Mouse (Mus musculus) E14TG2a.4 (cell line): ENCODE measurements around the gene Ptgr1.

Source experiments
- H3K27me3 ChIP-seq: 2 replicates; pipeline ENCODE4 v1.6.1; 2014; ENCODE audit warnings: low read length, control low read depth; ENCODE audit not compliant: insufficient read depth
- H3K36me3 ChIP-seq: 2 replicates; pipeline ENCODE4 v1.6.1; 2014; ENCODE audit warnings: low read length, control low read depth; ENCODE audit not compliant: insufficient read depth
- H3K4me1 ChIP-seq: replicated peaks from 2 replicates; pipeline ENCODE4 v1.6.1; 2014; ENCODE audit warnings: low read depth, low read length, control low read depth
- H3K4me3 ChIP-seq: replicated peaks from 2 replicates; pipeline ENCODE4 v1.5.1; 2014; ENCODE audit warnings: mild to moderate bottlenecking, low read length
- H3K9me3 ChIP-seq: 2 replicates; pipeline ENCODE4 v1.6.1; 2014; ENCODE audit warnings: low read length, control low read depth
- CTCF ChIP-seq: conservative IDR thresholded peaks from 2 replicates; pipeline ENCODE4 v1.5.1; 2014; ENCODE audit warnings: low read length
- NANOG ChIP-seq: IDR thresholded peaks from 2 replicates; pipeline ENCODE4 v1.6.1; 2014; ENCODE audit warnings: borderline replicate concordance, low read length, mixed read lengths
- POU5F1 ChIP-seq: IDR thresholded peaks from 2 replicates; pipeline ENCODE4 v1.6.1; 2014; ENCODE audit warnings: low read length, borderline replicate concordance

Ptgr1 gene

DNA sequence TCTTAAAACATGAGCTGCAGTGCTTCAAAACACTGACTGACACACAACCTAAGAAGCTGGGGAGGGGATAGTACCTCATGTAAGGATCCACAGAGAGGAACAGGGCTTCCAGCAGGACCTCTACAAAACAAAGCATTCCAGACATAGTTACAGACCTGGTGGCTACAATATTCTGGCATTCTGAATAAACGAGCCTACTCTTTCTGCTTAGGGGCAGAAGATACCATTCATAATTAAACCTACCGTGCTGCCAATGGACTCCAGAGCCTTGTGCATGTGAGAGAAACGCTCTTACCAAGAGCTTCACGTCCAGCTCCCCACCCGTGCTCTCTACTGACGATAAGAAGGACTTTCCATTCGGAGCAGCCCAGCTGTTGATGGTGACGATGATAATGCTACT lies 4.1 kb downstream of the Ptgr1 start:
- Histone ChIP-seq H3K4me1 (peaks cover 33% of the 10 kb centered on the region), H3K9me3 (no peaks in the 10 kb centered on the region; the same call in 1 of the 2 replicates), H3K4me3 (no peak overlapping the region), H3K27me3 (peaks cover 6% of the 10 kb centered on the region; the same call in 1 of the 2 replicates), H3K36me3 (peaks cover 4% of the 10 kb centered on the region; the same call in 1 of the 2 replicates)
- TF ChIP-seq CTCF = no peak
- no peak for TF ChIP-seq NANOG
- TF ChIP-seq POU5F1 = no peak

DNA sequence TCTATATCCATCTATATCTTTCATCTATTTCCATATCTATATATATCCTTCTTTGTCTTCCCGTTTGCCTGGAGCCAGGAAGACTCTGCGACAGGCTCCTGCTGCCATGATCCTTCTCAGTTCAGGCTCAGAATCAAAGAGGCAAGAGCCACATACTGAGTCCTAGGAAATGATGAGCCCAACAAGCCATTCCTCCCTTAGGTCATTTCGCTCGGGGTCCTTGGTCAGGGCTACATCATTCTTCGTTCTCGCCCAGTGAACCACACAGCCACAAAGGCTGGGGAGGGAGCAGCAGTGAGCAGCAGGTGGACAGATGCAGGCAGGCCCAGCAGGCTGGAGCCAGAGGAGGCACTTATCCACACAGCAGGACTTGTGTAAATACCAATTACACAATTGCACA lies 5.5 kb downstream of the Ptgr1 start:
- Histone ChIP-seq H3K27me3 (peaks cover 6% of the 10 kb centered on the region; the same call in 1 of the 2 replicates), H3K36me3 (peaks cover 4% of the 10 kb centered on the region; the same call in 1 of the 2 replicates), H3K4me3 (no peak overlapping the region), H3K4me1 (peaks cover 19% of the 10 kb centered on the region), H3K9me3 (no peaks in the 10 kb centered on the region; the same call in 1 of the 2 replicates)
- TF ChIP-seq POU5F1 (no peak), CTCF (no peak), NANOG (no peak)

DNA sequence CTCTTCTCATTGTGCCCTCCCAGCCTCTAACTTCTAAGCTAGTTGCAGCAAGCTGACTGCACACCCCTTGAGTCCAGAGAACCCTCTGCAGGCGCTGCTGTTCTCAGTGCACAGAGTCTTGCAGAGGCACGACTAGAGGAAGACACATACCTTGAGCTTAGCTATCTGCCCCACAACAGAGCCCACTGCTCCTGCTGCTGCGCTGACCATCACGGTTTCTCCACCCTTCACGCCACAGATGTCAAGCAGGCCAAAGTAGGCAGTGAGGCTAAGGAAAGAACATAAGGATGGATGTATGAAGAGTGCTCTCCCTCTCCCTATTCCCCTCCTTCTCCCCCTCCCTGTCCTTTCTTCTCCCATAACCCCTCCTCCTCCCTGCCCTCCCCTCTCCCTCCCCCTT lies 11.2 kb downstream of the Ptgr1 start:
- no peaks in the 10 kb centered on the region for H3K4me1 ChIP-seq
- no peak for TF ChIP-seq NANOG
- TF ChIP-seq CTCF = no peak
- no peak for TF ChIP-seq POU5F1
- no peaks in the 10 kb centered on the region for H3K27me3 ChIP-seq
- no peaks in the 10 kb centered on the region for H3K36me3 ChIP-seq
- no peak overlapping the region for H3K4me3 ChIP-seq
- no peaks in the 10 kb centered on the region for H3K9me3 ChIP-seq

DNA sequence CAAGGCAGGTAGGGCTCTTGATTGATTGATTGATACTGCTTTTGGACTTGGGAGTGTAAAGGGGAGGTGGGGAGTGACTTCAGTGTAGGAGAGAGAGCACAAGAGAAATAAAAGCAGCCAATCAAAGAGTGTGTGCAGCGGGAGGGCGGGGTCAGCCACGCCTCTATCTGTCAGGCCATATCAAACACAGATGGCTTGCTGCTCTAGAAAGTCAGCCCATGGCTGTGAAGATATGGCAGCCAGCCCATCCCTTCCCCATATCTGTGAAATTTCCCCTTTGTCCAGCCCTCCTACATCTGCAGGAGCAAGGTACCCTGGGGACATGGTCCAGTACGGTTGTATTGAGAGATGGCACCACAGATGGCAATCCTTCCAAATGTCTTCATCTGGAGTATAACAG lies 16.2 kb downstream of the Ptgr1 start:
- Histone ChIP-seq H3K4me3 (no peak overlapping the region), H3K36me3 (no peaks in the 10 kb centered on the region), H3K27me3 (no peaks in the 10 kb centered on the region), H3K4me1 (no peaks in the 10 kb centered on the region), H3K9me3 (no peaks in the 10 kb centered on the region)
- TF ChIP-seq POU5F1 = no peak
- no peak for TF ChIP-seq CTCF
- TF ChIP-seq NANOG = no peak

DNA sequence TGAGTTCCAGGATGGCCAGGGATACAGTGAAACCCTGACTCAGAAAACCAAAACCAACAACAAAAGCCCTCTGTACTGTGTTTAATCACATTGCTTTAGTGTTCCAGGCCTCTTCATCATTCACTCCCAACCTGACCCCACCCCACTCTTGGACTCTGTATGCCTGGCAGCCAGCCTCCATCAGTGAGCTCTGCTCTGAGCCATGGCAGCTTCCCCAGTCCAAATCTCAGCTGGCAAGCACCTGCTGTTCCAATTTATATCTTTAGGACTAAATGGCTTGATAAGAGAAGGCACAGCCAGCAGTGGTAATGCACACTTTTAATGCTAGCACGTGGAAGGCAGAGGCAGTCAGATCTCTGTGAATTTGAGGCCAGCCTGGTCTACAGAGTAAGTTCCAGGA lies 21.8 kb downstream of the Ptgr1 start:
- H3K4me3 ChIP-seq = no peak overlapping the region
- TF ChIP-seq POU5F1 (no peak), CTCF (no peak), NANOG (no peak)
- no peaks in the 10 kb centered on the region for H3K4me1 ChIP-seq
- H3K27me3 ChIP-seq = no peaks in the 10 kb centered on the region
- H3K9me3 ChIP-seq = no peaks in the 10 kb centered on the region
- no peaks in the 10 kb centered on the region for H3K36me3 ChIP-seq

DNA sequence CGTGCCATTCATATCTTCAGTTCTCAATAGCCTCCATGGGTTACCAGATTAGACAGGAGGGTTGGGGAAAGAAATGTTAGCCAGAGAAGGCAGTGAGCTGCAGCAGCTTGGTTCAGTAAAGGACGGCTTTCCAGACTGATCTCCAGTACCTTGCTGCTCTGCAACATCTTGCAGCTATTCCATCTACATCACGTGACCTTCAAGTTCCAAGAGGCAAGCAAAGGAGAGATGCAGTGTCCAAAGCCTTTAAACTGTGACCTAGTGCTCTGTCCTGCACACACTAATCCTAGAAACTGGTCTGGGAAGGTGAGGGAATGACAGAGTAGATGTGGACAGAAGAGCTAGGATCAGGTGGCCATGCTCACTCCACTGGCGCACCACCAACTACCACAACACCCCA lies 23.6 kb downstream of the Ptgr1 start:
- no peaks in the 10 kb centered on the region for H3K27me3 ChIP-seq
- H3K4me3 ChIP-seq = no peak overlapping the region
- H3K9me3 ChIP-seq = no peaks in the 10 kb centered on the region
- no peaks in the 10 kb centered on the region for H3K4me1 ChIP-seq
- TF ChIP-seq POU5F1 = no peak
- no peak for TF ChIP-seq CTCF
- no peak for TF ChIP-seq NANOG
- H3K36me3 ChIP-seq = no peaks in the 10 kb centered on the region

DNA sequence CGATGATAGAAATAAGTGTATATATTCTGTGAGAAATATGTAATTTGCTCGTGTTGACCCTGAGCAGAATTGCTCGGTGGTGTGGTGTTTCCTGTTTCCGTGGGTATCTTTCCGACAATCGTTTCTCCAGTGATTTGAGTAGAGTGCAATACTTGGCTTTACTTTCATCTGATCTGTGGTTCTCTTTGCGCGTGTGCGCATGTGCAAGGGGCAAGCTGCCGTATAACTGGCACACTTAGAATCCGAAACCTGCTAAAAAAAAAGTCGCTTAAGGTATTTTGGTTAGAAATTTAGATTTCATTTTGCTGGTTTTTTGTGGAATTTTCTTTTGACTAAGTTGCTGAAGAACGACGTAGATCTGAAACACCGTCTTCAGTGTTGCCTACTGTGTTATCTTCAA lies 25.2 kb downstream of the Ptgr1 start:
- no peak overlapping the region for H3K4me3 ChIP-seq
- no peaks in the 10 kb centered on the region for H3K9me3 ChIP-seq
- H3K27me3 ChIP-seq = peaks cover 13% of the 10 kb centered on the region
- no peaks in the 10 kb centered on the region for H3K36me3 ChIP-seq
- no peak for TF ChIP-seq POU5F1
- no peak for TF ChIP-seq NANOG
- no peak for TF ChIP-seq CTCF
- 0 out of 2 replicates have a peak, but pooled peaks cover 6% of the 10 kb centered on the region for H3K4me1 ChIP-seq

DNA sequence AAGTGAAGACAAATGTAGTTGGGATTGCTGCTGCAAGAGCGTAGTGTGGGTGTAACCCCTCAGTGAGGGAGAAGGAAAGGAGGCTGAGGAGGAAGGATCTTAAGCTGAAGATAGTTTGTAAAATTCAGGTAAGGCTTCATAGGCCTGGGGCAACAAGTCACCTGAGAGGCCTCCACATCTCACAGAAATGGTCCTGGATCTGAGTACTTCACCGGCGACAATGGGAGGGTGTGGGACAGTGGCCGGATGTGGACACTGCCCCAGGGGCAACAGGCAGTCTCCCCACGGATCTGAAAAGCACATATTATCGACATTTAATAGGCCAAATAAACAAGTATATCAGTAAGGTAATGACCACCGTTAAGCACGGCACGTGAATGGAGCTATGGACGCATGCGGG lies 34.3 kb downstream of the Ptgr1 start:
- no peak overlapping the region for H3K4me3 ChIP-seq
- 0 out of 2 replicates have a peak, but pooled peaks cover 6% of the 10 kb centered on the region for H3K4me1 ChIP-seq
- H3K27me3 ChIP-seq = peaks cover 30% of the 10 kb centered on the region
- no peaks in the 10 kb centered on the region for H3K9me3 ChIP-seq
- no peak for TF ChIP-seq POU5F1
- TF ChIP-seq CTCF = no peak
- no peak for TF ChIP-seq NANOG
- no peaks in the 10 kb centered on the region for H3K36me3 ChIP-seq

DNA sequence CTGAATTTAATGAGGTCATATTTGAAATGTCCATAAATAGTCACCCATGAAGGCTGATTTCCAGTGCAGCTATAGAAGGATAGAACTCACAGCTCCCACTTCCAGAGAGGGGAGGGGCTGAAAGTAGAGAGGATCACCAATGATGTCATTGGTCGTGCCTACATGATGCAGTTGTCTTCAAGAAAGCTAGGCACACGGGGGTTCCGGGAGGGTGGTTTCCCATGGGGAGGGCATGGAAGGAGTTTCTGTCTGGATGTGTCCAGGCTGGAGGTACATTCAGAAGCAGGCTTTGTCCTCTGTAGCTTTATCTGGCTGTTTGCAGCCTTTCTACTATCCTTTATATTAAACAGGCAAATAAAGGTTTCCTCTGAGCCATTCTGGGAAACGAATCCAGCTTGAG lies 38.5 kb downstream of the Ptgr1 start:
- no peaks in the 10 kb centered on the region for H3K36me3 ChIP-seq
- no peak overlapping the region for H3K4me3 ChIP-seq
- TF ChIP-seq CTCF (no peak), NANOG (no peak), POU5F1 (no peak)
- peaks cover 43% of the 10 kb centered on the region for H3K27me3 ChIP-seq
- peaks cover 6% of the 10 kb centered on the region for H3K4me1 ChIP-seq
- H3K9me3 ChIP-seq = no peaks in the 10 kb centered on the region
